Mouse (Mus musculus) MEL (cell line): ENCODE data around the gene Pias3. TPM values are rescaled to one million over a fixed set of nuclear protein-coding genes. Genes with fewer than 3 reads are reported as not detected.

Experiments used
- DNase-seq: peaks from one replicate; pipeline ENCODE4 v3.0.0; 2011; ENCODE audit warnings: low read depth, low spot score
- H3K27ac ChIP-seq: 2 replicates; pipeline ENCODE4 v1.5.1; 2012; ENCODE audit warnings: low read depth, mild to moderate bottlenecking, control low read depth, low read length, moderate library complexity; ENCODE audit not compliant: control insufficient read depth
- H3K27me3 ChIP-seq, 2 experiments: fragments of 150-350 bp in 1 of 2; sonication (generic) in 1 of 2; 2 replicates each; pipeline ENCODE4 v1.6.1; 2012; ENCODE audit warnings: low read length in 2 of 2, mild to moderate bottlenecking in 2 of 2, improper control_type of control experiment in 1 of 2, moderate library complexity in 1 of 2; ENCODE audit not compliant: insufficient read depth in 2 of 2, control insufficient read depth in 1 of 2
- H3K36me3 ChIP-seq, 2 experiments: 2 replicates each; pipeline ENCODE4 v1.6.1; 2012 to 2014; ENCODE audit warnings: low read length in 2 of 2, improper control_type of control experiment in 1 of 2, inconsistent platforms in 1 of 2, mild to moderate bottlenecking in 1 of 2; ENCODE audit not compliant: insufficient read depth in 2 of 2, control insufficient read depth in 1 of 2
- H3K4me1 ChIP-seq, 2 experiments: fragments of 150-350 bp in 1 of 2; sonication (generic) in 1 of 2; 2 replicates each; pipeline ENCODE4 v1.6.1; 2012; ENCODE audit warnings: low read length in 2 of 2, improper control_type of control experiment in 1 of 2, mild to moderate bottlenecking in 1 of 2; ENCODE audit not compliant: insufficient read depth in 2 of 2, control insufficient read depth in 1 of 2
- H3K4me3 ChIP-seq, 2 experiments: fragments of 150-350 bp in 1 of 2; sonication (generic) in 1 of 2; 2 replicates each; pipeline ENCODE4 v1.5.1; 2012; ENCODE audit warnings: low read depth in 2 of 2, low read length in 2 of 2, mild to moderate bottlenecking in 2 of 2, moderate library complexity in 2 of 2, control low read depth in 1 of 2, improper control_type of control experiment in 1 of 2; ENCODE audit not compliant: control insufficient read depth in 1 of 2, insufficient read depth in 1 of 2
- H3K79me2 ChIP-seq: 2 replicates; pipeline ENCODE4 v1.6.1; 2012; ENCODE audit warnings: mild to moderate bottlenecking, low read length, moderate library complexity; ENCODE audit not compliant: control insufficient read depth, poor library complexity, insufficient read depth
- H3K9ac ChIP-seq: 2 replicates; pipeline ENCODE4 v1.6.1; 2012; ENCODE audit warnings: low read depth, mild to moderate bottlenecking, control low read depth, low read length, moderate library complexity; ENCODE audit not compliant: control insufficient read depth, poor library complexity, severe bottlenecking
- H3K9me3 ChIP-seq: fragments of 150-350 bp; sonication (generic); replicated peaks from 2 replicates; pipeline ENCODE4 v1.6.1; 2012; ENCODE audit warnings: mild to moderate bottlenecking, low read length, improper control_type of control experiment, moderate library complexity; ENCODE audit not compliant: insufficient read depth
- BHLHE40 ChIP-seq: IDR thresholded peaks from 2 replicates; pipeline ENCODE4 v1.6.1; 2012; ENCODE audit warnings: low read depth, mild to moderate bottlenecking, inconsistent platforms, low read length, improper control_type of control experiment, borderline replicate concordance
- CHD1 ChIP-seq: IDR thresholded peaks from 2 replicates; pipeline ENCODE4 v1.6.1; 2012; ENCODE audit warnings: low read depth, mild to moderate bottlenecking, inconsistent platforms, low read length, improper control_type of control experiment
- CHD2 ChIP-seq: IDR thresholded peaks from 2 replicates; pipeline ENCODE4 v1.6.1; 2011; ENCODE audit warnings: low read length, improper control_type of control experiment
- CTCF ChIP-seq, 3 experiments: IDR thresholded peaks in 2 of 3; conservative IDR thresholded peaks in 1 of 3; 2 replicates each; pipeline ENCODE4 v1.5.1; 2011 to 2012; ENCODE audit warnings: low read length in 3 of 3, low read depth in 2 of 3, mild to moderate bottlenecking in 2 of 3, improper control_type of control experiment in 1 of 3, inconsistent platforms in 1 of 3, mixed read lengths in 1 of 3, moderate library complexity in 1 of 3; ENCODE audit not compliant: control insufficient read depth in 1 of 3, insufficient read depth in 1 of 3, poor library complexity in 1 of 3, severe bottlenecking in 1 of 3
- ELF1 ChIP-seq: IDR thresholded peaks from 2 replicates; pipeline ENCODE4 v1.6.1; 2014; ENCODE audit warnings: low read depth, mild to moderate bottlenecking, inconsistent platforms, low read length, improper control_type of control experiment, moderate library complexity
- EP300 ChIP-seq, 2 experiments: IDR thresholded peaks; 2 replicates each; pipeline ENCODE4 v1.6.1; 2011; ENCODE audit warnings: improper control_type of control experiment in 2 of 2, low read length in 2 of 2, low read depth in 1 of 2, mild to moderate bottlenecking in 1 of 2
- ETS1 ChIP-seq: IDR thresholded peaks from 2 replicates; pipeline ENCODE4 v1.6.1; 2012; ENCODE audit warnings: low read depth, mild to moderate bottlenecking, inconsistent platforms, low read length, improper control_type of control experiment, moderate library complexity
- GABPA ChIP-seq: IDR thresholded peaks from 2 replicates; pipeline ENCODE4 v1.6.1; 2012; ENCODE audit warnings: low read depth, mild to moderate bottlenecking, inconsistent platforms, low read length, improper control_type of control experiment, moderate library complexity
- GATA1 ChIP-seq: IDR thresholded peaks from 2 replicates; pipeline ENCODE4 v1.6.1; 2011; ENCODE audit warnings: low read depth, low read length, improper control_type of control experiment
- HCFC1 ChIP-seq: IDR thresholded peaks from 2 replicates; pipeline ENCODE4 v1.6.1; 2012; ENCODE audit warnings: low read depth, mild to moderate bottlenecking, inconsistent platforms, low read length, improper control_type of control experiment, moderate library complexity
- JUND ChIP-seq: IDR thresholded peaks from 2 replicates; pipeline ENCODE4 v1.6.1; 2011; ENCODE audit warnings: low read depth, mild to moderate bottlenecking, improper control_type of control experiment, low read length
- KAT2A ChIP-seq: conservative IDR thresholded peaks from 2 replicates; pipeline ENCODE4 v1.6.1; 2012; ENCODE audit warnings: low read depth, low read length, improper control_type of control experiment, inconsistent platforms
- MAX ChIP-seq: IDR thresholded peaks from 2 replicates; pipeline ENCODE4 v1.6.1; 2011; ENCODE audit warnings: low read length, improper control_type of control experiment
- MAZ ChIP-seq: IDR thresholded peaks from 2 replicates; pipeline ENCODE4 v1.6.1; 2012; ENCODE audit warnings: low read depth, mild to moderate bottlenecking, inconsistent platforms, low read length, improper control_type of control experiment
- MEF2A ChIP-seq: IDR thresholded peaks from 2 replicates; pipeline ENCODE4 v1.6.1; 2014; ENCODE audit warnings: low read depth, mild to moderate bottlenecking, inconsistent platforms, low read length, improper control_type of control experiment; ENCODE audit not compliant: poor library complexity, insufficient replicate concordance, severe bottlenecking; ENCODE audit errors: extremely low read depth
- MXI1 ChIP-seq: IDR thresholded peaks from 2 replicates; pipeline ENCODE4 v1.6.1; 2011; ENCODE audit warnings: mild to moderate bottlenecking, low read depth, low read length, improper control_type of control experiment
- MYB ChIP-seq: IDR thresholded peaks from 2 replicates; pipeline ENCODE4 v1.6.1; 2011; ENCODE audit warnings: mild to moderate bottlenecking, low read depth, low read length, improper control_type of control experiment
- MYC ChIP-seq: IDR thresholded peaks from 2 replicates; pipeline ENCODE4 v1.6.1; 2011; ENCODE audit warnings: low read depth, mild to moderate bottlenecking, low read length, improper control_type of control experiment, moderate library complexity
- NELFE ChIP-seq: IDR thresholded peaks from 2 replicates; pipeline ENCODE4 v1.6.1; 2011; ENCODE audit warnings: low read depth, low read length, improper control_type of control experiment
- NRF1 ChIP-seq: IDR thresholded peaks from 2 replicates; pipeline ENCODE4 v1.6.1; 2014; ENCODE audit warnings: low read depth, mild to moderate bottlenecking, inconsistent platforms, low read length, improper control_type of control experiment, moderate library complexity; ENCODE audit not compliant: poor library complexity, insufficient read depth, severe bottlenecking
- POLR2A ChIP-seq, 2 experiments: IDR thresholded peaks; 2 replicates each; pipeline ENCODE4 v1.6.1; 2011 to 2012; ENCODE audit warnings: low read length in 2 of 2, mild to moderate bottlenecking in 2 of 2, control low read depth in 1 of 2, improper control_type of control experiment in 1 of 2, low read depth in 1 of 2, moderate library complexity in 1 of 2; ENCODE audit not compliant: control insufficient read depth in 1 of 2, insufficient read depth in 1 of 2, poor library complexity in 1 of 2
- POLR2AphosphoS2 ChIP-seq: IDR thresholded peaks from 2 replicates; pipeline ENCODE4 v1.6.1; 2011; ENCODE audit warnings: low read length, improper control_type of control experiment
- POLR2AphosphoS5 ChIP-seq: IDR thresholded peaks from 2 replicates; pipeline ENCODE4 v1.6.1; 2012; ENCODE audit warnings: low read depth, borderline replicate concordance, mild to moderate bottlenecking, inconsistent platforms, low read length, moderate library complexity, mixed read lengths
- RAD21 ChIP-seq: IDR thresholded peaks from 2 replicates; pipeline ENCODE4 v1.6.1; 2011; ENCODE audit warnings: mild to moderate bottlenecking, low read depth, low read length, improper control_type of control experiment
- RCOR1 ChIP-seq: IDR thresholded peaks from 2 replicates; pipeline ENCODE4 v1.6.1; 2012; ENCODE audit warnings: low read depth, mild to moderate bottlenecking, inconsistent platforms, low read length, improper control_type of control experiment
- SIN3A ChIP-seq: IDR thresholded peaks from 2 replicates; pipeline ENCODE4 v1.6.1; 2012; ENCODE audit warnings: low read length, improper control_type of control experiment, inconsistent platforms
- SMC3 ChIP-seq: IDR thresholded peaks from 2 replicates; pipeline ENCODE4 v1.6.1; 2011; ENCODE audit warnings: low read depth, low read length, improper control_type of control experiment
- TAL1 ChIP-seq: IDR thresholded peaks from 2 replicates; pipeline ENCODE4 v1.6.1; 2012; ENCODE audit warnings: mild to moderate bottlenecking, inconsistent platforms, low read length, moderate library complexity, mixed read lengths
- TCF12 ChIP-seq: IDR thresholded peaks from 2 replicates; pipeline ENCODE4 v1.6.1; 2014; ENCODE audit warnings: low read depth, mild to moderate bottlenecking, inconsistent platforms, low read length, improper control_type of control experiment, moderate library complexity
- UBTF ChIP-seq: IDR thresholded peaks from 2 replicates; pipeline ENCODE4 v1.6.1; 2012; ENCODE audit warnings: low read depth, mild to moderate bottlenecking, inconsistent platforms, low read length, improper control_type of control experiment, moderate library complexity, borderline replicate concordance; ENCODE audit not compliant: insufficient read depth
- USF1 ChIP-seq: IDR thresholded peaks from 2 replicates; pipeline ENCODE4 v1.6.1; 2014; ENCODE audit warnings: low read depth, mild to moderate bottlenecking, inconsistent platforms, low read length, improper control_type of control experiment, moderate library complexity
- USF2 ChIP-seq, 2 experiments: IDR thresholded peaks; 2 replicates each; pipeline ENCODE4 v1.6.1; 2011 to 2012; ENCODE audit warnings: improper control_type of control experiment in 2 of 2, low read length in 2 of 2, borderline replicate concordance in 1 of 2, inconsistent platforms in 1 of 2, low read depth in 1 of 2, mild to moderate bottlenecking in 1 of 2; ENCODE audit not compliant: insufficient read depth in 1 of 2
- ZC3H11A ChIP-seq: IDR thresholded peaks from 2 replicates; pipeline ENCODE4 v1.6.1; 2012; ENCODE audit warnings: low read depth, mild to moderate bottlenecking, inconsistent platforms, low read length, improper control_type of control experiment
- ZKSCAN1 ChIP-seq: IDR thresholded peaks from 2 replicates; pipeline ENCODE4 v1.6.1; 2012; ENCODE audit warnings: low read depth, mild to moderate bottlenecking, inconsistent platforms, low read length, improper control_type of control experiment, moderate library complexity
- ZMIZ1 ChIP-seq: IDR thresholded peaks from 2 replicates; pipeline ENCODE4 v1.6.1; 2012; ENCODE audit warnings: low read depth, mild to moderate bottlenecking, inconsistent platforms, low read length, improper control_type of control experiment, moderate library complexity
- ZNF384 ChIP-seq: IDR thresholded peaks from 2 replicates; pipeline ENCODE4 v1.6.1; 2012; ENCODE audit warnings: low read depth, mild to moderate bottlenecking, inconsistent platforms, low read length, improper control_type of control experiment
- polyA plus RNA-seq, 2 experiments: library from polyadenylated mRNA; stranded (reverse) in 1 of 2; unstranded in 1 of 2; fragments of >175 nt in 1 of 2; fragments of >200 nt in 1 of 2; gene quantifications; 2 replicates each; pipeline versions ENCODE4 v1.2.1 to v1.2.4; 2012; ENCODE audit warnings: low replicate concordance in 2 of 2, low read depth in 1 of 2; ENCODE audit not compliant: insufficient read length in 2 of 2, insufficient read depth in 1 of 2, missing spikeins in 1 of 2
- total RNA-seq: library from RNA; depleted of rRNA; stranded (reverse); fragments of 300-350 nt; gene quantifications from 2 replicates; pipeline ENCODE4 v1.2.3, GENCODE M21; 2012

Gene Pias3
- total and polyA plus RNA-seq, 3 experiments, result 5.9 to 26.8 TPM; not detected in 1

DNA sequence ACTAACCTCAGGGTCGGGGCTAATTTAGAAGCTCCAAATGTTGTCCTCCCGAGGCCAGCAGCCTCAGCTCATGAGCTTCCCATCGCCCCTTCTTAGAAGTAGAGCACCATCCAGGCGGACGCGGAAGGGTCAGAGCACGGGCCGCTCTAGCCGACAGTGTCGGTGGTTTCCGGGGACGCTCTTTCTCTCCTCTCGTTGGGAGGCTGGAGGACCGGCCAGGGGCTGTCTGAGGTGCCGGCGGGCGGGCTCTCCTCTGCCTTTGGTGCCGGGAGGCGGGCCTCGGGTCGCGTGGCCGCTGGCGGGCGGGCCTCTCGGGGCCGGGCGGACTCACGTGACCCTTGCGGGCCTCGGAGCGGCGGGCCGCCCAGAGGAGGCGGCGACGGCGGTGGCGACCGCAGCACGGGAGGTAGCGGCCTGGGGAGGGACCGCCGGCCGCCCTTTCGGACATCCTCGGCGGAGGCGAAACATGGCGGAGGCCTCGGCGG lies 31.2 kb downstream of the Pias3 start, which contains the start of the genes Polr3c and Rnf115:
Gene Polr3c, minus strand, starts transcription at position 286 of the 485 bp plus-strand sequence.
Gene Rnf115, plus strand, starts transcription at position 322 of the 485 bp plus-strand sequence.
- Histone ChIP-seq H3K4me1 (peaks cover 6 to 22% of the 10 kb centered on the region in 2 experiments), H3K27me3 (no peaks in the 10 kb centered on the region), H3K4me3 (peak within 1 kb of the TSS; percentile 95 to 97), H3K27ac (peak within 1 kb of the TSS; percentile 77), H3K9ac (peak within 1 kb of the TSS; percentile 90), H3K36me3 (peaks cover 0 to 27% of the 10 kb centered on the region in 2 experiments; a peak in 2 of 4 replicates), H3K9me3 (no peaks in the 10 kb centered on the region), H3K79me2 (peaks cover 51% of the 10 kb centered on the region)
- DNase-seq, result peak; percentile 99
- TF ChIP-seq EP300 (IDR thresholded peaks at IDR 0.05; ENCODE audit: low read depth in 1 of 2, low read length in 2 of 2) (peak in 1 of 2 experiments; percentile 43; a peak in 1 of 4 replicates), BHLHE40 (peak; percentile 96), JUND (no peak), USF1 (peak; percentile 98), MAX (peak; percentile 90), KAT2A (no peak; the same call in 1 of the 2 replicates), MYB (0 out of 2 replicates have a peak, but pooled peaks have one; percentile 23), RCOR1 (peak; percentile 63), SMC3 (no peak), MXI1 (peak; percentile 95), CHD2 (no peak), MAZ (no peak; the same call in 1 of the 2 replicates), SIN3A (peak; percentile 99), RAD21 (no peak), CHD1 (no peak), ZKSCAN1 (no peak), USF2 (IDR thresholded peaks at IDR 0.05; ENCODE audit: borderline replicate concordance in 1 of 2, insufficient read depth in 1 of 2, low read depth in 1 of 2, low read length in 2 of 2) (peak in 1 of 2 experiments; percentile 81; a peak in 3 of 4 replicates), ZNF384 (0 out of 2 replicates have a peak, but pooled peaks have one; percentile 39), POLR2AphosphoS2 (peak; percentile 99), POLR2AphosphoS5 (no peak), ZC3H11A (no peak), TAL1 (no peak), MEF2A (peak; percentile 45; the same call in 1 of the 2 replicates), HCFC1 (peak; percentile 98), ETS1 (peak; percentile 76; the same call in 1 of the 2 replicates), POLR2A (IDR thresholded peaks at IDR 0.05; ENCODE audit: control insufficient read depth in 1 of 2, insufficient read depth in 1 of 2, low read depth in 1 of 2, low read length in 2 of 2, poor library complexity in 1 of 2) (peak; percentile 95 to 99), UBTF (no peak), MYC (peak; percentile 73; the same call in 1 of the 2 replicates), GABPA (peak; percentile 93; the same call in 1 of the 2 replicates), CTCF (IDR thresholded peaks at IDR 0.05 in 2 of 3, conservative IDR thresholded peaks at IDR 0.05 in 1 of 3; ENCODE audit: control insufficient read depth in 1 of 3, insufficient read depth in 1 of 3, low read depth in 2 of 3, low read length in 3 of 3, poor library complexity in 1 of 3, severe bottlenecking in 1 of 3) (0 out of 6 replicates have a peak, but pooled peaks of 1 of the 3 experiments have one; percentile 0), NELFE (peak; percentile 96), GATA1 (no peak), ELF1 (peak; percentile 100), NRF1 (0 out of 2 replicates have a peak, but pooled peaks have one; percentile 17), ZMIZ1 (peak; percentile 98), TCF12 (peak; percentile 88)
